Mouse (Mus musculus): ENCODE results near the gene Krt6a. TPM values are rescaled to one million over a fixed set of nuclear protein-coding genes. Genes with fewer than 3 reads are reported as not detected.

The Krt6a gene
- polyA plus RNA-seq, 2 experiments: 0.01 TPM; not detected in 1

DNA sequence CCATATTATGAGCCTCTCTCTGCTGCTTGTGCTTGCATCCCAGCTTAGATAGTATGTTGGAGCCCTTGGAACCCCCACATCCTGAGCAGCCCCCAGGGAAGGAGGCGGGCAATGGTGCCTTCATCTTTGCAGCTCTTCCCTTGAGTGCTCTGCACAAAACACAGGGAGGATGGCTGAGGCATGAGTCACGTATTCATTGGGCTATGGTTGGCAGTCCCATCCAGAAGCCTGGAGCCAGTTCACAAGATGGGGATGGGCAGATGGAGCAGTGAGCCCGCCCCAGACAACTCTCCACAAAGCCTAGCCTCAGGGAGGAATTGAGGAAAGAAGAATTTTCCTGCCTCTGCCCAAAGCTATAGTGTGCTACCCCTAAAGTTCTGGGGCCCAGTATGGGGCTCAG lies 21.7 kb upstream of the Krt6a start:
- DNase-seq (ENCODE audit: low read depth in 3 of 3, low spot score in 3 of 3) (no peak), ATAC-seq (ENCODE audit: insufficient read depth) (no peak)
- Histone ChIP-seq H3K9me3 (ENCODE audit: control insufficient read depth, low read length) (no peaks in the 10 kb centered on the region), H3K27ac (no peak overlapping the region), H3K9ac (replicated peaks) (no peak overlapping the region), H3K27me3 (ENCODE audit: control insufficient read depth, insufficient read depth, low read length) (no peaks in the 10 kb centered on the region), H3K4me1 (replicated peaks; ENCODE audit: control insufficient read depth in 2 of 2, insufficient read depth in 2 of 2, low read length in 1 of 2) (no peaks in the 10 kb centered on the region), H3K36me3 (replicated peaks; ENCODE audit: control insufficient read depth, insufficient read depth, low read depth) (no peaks in the 10 kb centered on the region), H3K4me3 (ENCODE audit: insufficient read depth in 1 of 2, low read depth in 2 of 2, low read length in 2 of 2) (no peak overlapping the region), H3K4me2 (ENCODE audit: low read depth) (no peak overlapping the region)
- TF ChIP-seq CTCF (IDR thresholded peaks at IDR 0.05; ENCODE audit: low read depth): no peak
- TF ChIP-seq EP300 (IDR thresholded peaks at IDR 0.05; ENCODE audit: low read depth): no peak
- 25% methylated on average over 3 of the region's 3 CpGs for WGBS (ENCODE audit: insufficient replicate concordance)

GRCm38 (mm10) chr15:101714356-101714755 lies 20.2 kb upstream of the Krt6a start:
- H3K4me2 ChIP-seq (ENCODE audit: low read depth): no peak overlapping the region
- DNase-seq (ENCODE audit: low read depth in 3 of 3, low spot score in 3 of 3) (no peak), ATAC-seq (ENCODE audit: insufficient read depth) (no peak)
- no peak overlapping the region for H3K27ac ChIP-seq
- no peaks in the 10 kb centered on the region for H3K27me3 ChIP-seq (ENCODE audit: control insufficient read depth, insufficient read depth, low read length)
- no peak overlapping the region for H3K9ac ChIP-seq (replicated peaks)
- H3K36me3 ChIP-seq (replicated peaks; ENCODE audit: control insufficient read depth, insufficient read depth, low read depth): no peaks in the 10 kb centered on the region
- no peak overlapping the region for H3K4me3 ChIP-seq (ENCODE audit: insufficient read depth in 1 of 2, low read depth in 2 of 2, low read length in 2 of 2)
- H3K4me1 ChIP-seq (replicated peaks; ENCODE audit: control insufficient read depth in 2 of 2, insufficient read depth in 2 of 2, low read length in 1 of 2): no peaks in the 10 kb centered on the region
- TF ChIP-seq EP300 (IDR thresholded peaks at IDR 0.05; ENCODE audit: low read depth) (no peak), CTCF (IDR thresholded peaks at IDR 0.05; ENCODE audit: low read depth) (no peak)
- H3K9me3 ChIP-seq (ENCODE audit: control insufficient read depth, low read length): no peaks in the 10 kb centered on the region
- 55% methylated on average over 5 of the region's 5 CpGs for WGBS (ENCODE audit: insufficient replicate concordance)

GRCm38 (mm10) chr15:101713731-101714130 lies 19.6 kb upstream of the Krt6a start:
- Histone ChIP-seq H3K27ac (no peak overlapping the region), H3K9ac (replicated peaks) (no peak overlapping the region), H3K4me3 (ENCODE audit: insufficient read depth in 1 of 2, low read depth in 2 of 2, low read length in 2 of 2) (no peak overlapping the region), H3K36me3 (replicated peaks; ENCODE audit: control insufficient read depth, insufficient read depth, low read depth) (no peaks in the 10 kb centered on the region), H3K4me1 (replicated peaks; ENCODE audit: control insufficient read depth in 2 of 2, insufficient read depth in 2 of 2, low read length in 1 of 2) (no peaks in the 10 kb centered on the region), H3K27me3 (ENCODE audit: control insufficient read depth, insufficient read depth, low read length) (no peaks in the 10 kb centered on the region), H3K4me2 (ENCODE audit: low read depth) (no peak overlapping the region), H3K9me3 (ENCODE audit: control insufficient read depth, low read length) (no peaks in the 10 kb centered on the region)
- no peak for TF ChIP-seq EP300 (IDR thresholded peaks at IDR 0.05; ENCODE audit: low read depth)
- no peak for TF ChIP-seq CTCF (IDR thresholded peaks at IDR 0.05; ENCODE audit: low read depth)
- no peak for DNase-seq (ENCODE audit: low read depth in 3 of 3, low spot score in 3 of 3)
- 55% methylated on average over 8 of the region's 8 CpGs for WGBS (ENCODE audit: insufficient replicate concordance)
- ATAC-seq (ENCODE audit: insufficient read depth): no peak

DNA sequence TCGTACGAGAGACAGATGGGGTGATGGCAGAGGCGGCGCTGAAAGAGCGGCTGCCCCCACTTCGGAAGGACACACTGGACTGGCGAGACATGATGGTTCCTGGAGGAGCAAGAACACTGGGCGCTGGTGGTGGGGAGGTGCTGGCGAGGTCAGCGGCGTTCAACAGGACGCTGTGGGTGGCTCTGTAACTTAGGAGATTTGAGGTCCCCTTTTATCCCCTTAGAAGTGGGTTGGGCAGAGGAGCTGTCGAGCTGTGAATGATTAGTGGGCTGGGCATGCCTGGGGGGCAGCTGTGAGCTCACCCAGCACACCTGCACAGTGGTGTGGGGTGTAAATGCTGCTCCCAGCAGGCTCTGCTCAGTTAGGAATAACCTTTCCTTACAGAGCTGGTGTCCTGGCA lies 18.6 kb upstream of the Krt6a start, which contains the start of gene Krt5:
TSS of gene Krt5 (minus strand) at position 179 of the 400 bp plus-strand sequence.
- Histone ChIP-seq H3K36me3 (replicated peaks; ENCODE audit: control insufficient read depth, insufficient read depth, low read depth) (no peaks in the 10 kb centered on the region), H3K4me3 (ENCODE audit: insufficient read depth in 1 of 2, low read depth in 2 of 2, low read length in 2 of 2) (no peak within 1 kb of the TSS), H3K4me1 (replicated peaks; ENCODE audit: control insufficient read depth in 2 of 2, insufficient read depth in 2 of 2, low read length in 1 of 2) (no peaks in the 10 kb centered on the region), H3K4me2 (ENCODE audit: low read depth) (no peak within 1 kb of the TSS), H3K27ac (no peak within 1 kb of the TSS), H3K9me3 (ENCODE audit: control insufficient read depth, low read length) (no peaks in the 10 kb centered on the region), H3K9ac (replicated peaks) (no peak within 1 kb of the TSS), H3K27me3 (ENCODE audit: control insufficient read depth, insufficient read depth, low read length) (no peaks in the 10 kb centered on the region)
- DNase-seq (ENCODE audit: low read depth in 3 of 3, low spot score in 3 of 3): no peak
- TF ChIP-seq CTCF (IDR thresholded peaks at IDR 0.05; ENCODE audit: low read depth) (no peak), EP300 (IDR thresholded peaks at IDR 0.05; ENCODE audit: low read depth) (no peak)
- WGBS (ENCODE audit: insufficient replicate concordance): 59% methylated on average over 13 of the region's 13 CpGs
- no peak for ATAC-seq (ENCODE audit: insufficient read depth)

- H3K9ac ChIP-seq (replicated peaks): no peak overlapping the region
- no peak overlapping the region for H3K27ac ChIP-seq
- DNase-seq (ENCODE audit: low read depth in 3 of 3, low spot score in 3 of 3) (no peak), ATAC-seq (ENCODE audit: insufficient read depth) (no peak)
- no peaks in the 10 kb centered on the region for H3K36me3 ChIP-seq (replicated peaks; ENCODE audit: control insufficient read depth, insufficient read depth, low read depth)
- H3K9me3 ChIP-seq (ENCODE audit: control insufficient read depth, low read length): no peaks in the 10 kb centered on the region
- H3K4me1 ChIP-seq (replicated peaks; ENCODE audit: control insufficient read depth in 2 of 2, insufficient read depth in 2 of 2, low read length in 1 of 2): no peaks in the 10 kb centered on the region
- TF ChIP-seq EP300 (IDR thresholded peaks at IDR 0.05; ENCODE audit: low read depth): no peak
- TF ChIP-seq CTCF (IDR thresholded peaks at IDR 0.05; ENCODE audit: low read depth): peak; percentile 26; the same call in 1 of the 2 replicates
- H3K4me2 ChIP-seq (ENCODE audit: low read depth): no peak overlapping the region
- WGBS (ENCODE audit: insufficient replicate concordance): 49% methylated on average over 11 of the region's 11 CpGs
- no peaks in the 10 kb centered on the region for H3K27me3 ChIP-seq (ENCODE audit: control insufficient read depth, insufficient read depth, low read length)
- no peak overlapping the region for H3K4me3 ChIP-seq (ENCODE audit: insufficient read depth in 1 of 2, low read depth in 2 of 2, low read length in 2 of 2)
Observed at GRCm38 (mm10) chr15:101708683-101709082, 14.6 kb upstream of the Krt6a start.
